Mouse (Mus musculus) activated CD4-positive, CD25-positive, alpha-beta regulatory T cell, adult 9 weeks (primary cell): ENCODE data around the gene Ccs. TPM values are rescaled to one million over a fixed set of nuclear protein-coding genes. Genes with fewer than 3 reads are reported as not detected.

ENCODE experiments used
- polyA plus RNA-seq: library from polyadenylated mRNA; unstranded; fragments of 100-300 nt; shearing (Covaris generic); gene quantifications from one replicate; pipeline ENCODE4 v1.2.1, GENCODE M21; 2017

The Ccs gene
- 213 TPM for polyA plus RNA-seq

GRCm38 (mm10) chr19:4839149-4839548 lies at the start of gene Ccs, which contains the start of gene Ccdc87:
Ccs (minus strand) TSS chr19:4839332.
Ccdc87 (plus strand) TSS chr19:4839366.

GRCm38 (mm10) chr19:4878405-4879323 lies 39.5 kb upstream of the Ccs start, which contains the start of gene Zdhhc24:
Zdhhc24 (plus strand) TSS chr19:4878668.

GRCm38 (mm10) chr19:4877785-4878184 lies 38.7 kb upstream of the Ccs start, which contains the start of gene Actn3:
Actn3 (minus strand) TSS chr19:4877909.

GRCm38 (mm10) chr19:4854552-4855469 lies 15.7 kb upstream of the Ccs start, which contains the start of gene Ctsf:
Ctsf (plus strand) TSS chr19:4855130.

GRCm38 (mm10) chr19:4811063-4811908 lies 27.8 kb downstream of the Ccs start, which contains the start of the genes Gm21992 and Rbm14:
Gm21992 (minus strand) TSS chr19:4811612.
Rbm14 (minus strand) TSS chr19:4811634.

GRCm38 (mm10) chr19:4793831-4794422 lies 45.2 kb downstream of the Ccs start, which contains the start of gene Rbm4:
Rbm4 (minus strand) TSS chr19:4793901.

Other genes with a start within 250 kb of the Ccs start
- gene Lrfn4, start 223.7 kb downstream of the Ccs start, polyA plus RNA-seq, result not detected
- gene Rce1, start 213.7 kb downstream of the Ccs start, polyA plus RNA-seq, result 54.1 TPM
- not detected for gene Gm960, start 140.7 kb downstream of the Ccs start, polyA plus RNA-seq
- gene Sptbn2, start 128.2 kb downstream of the Ccs start, polyA plus RNA-seq, result 1.3 TPM
- gene Rbm4b, start 82.8 kb downstream of the Ccs start, polyA plus RNA-seq, result 53.1 TPM
- 62.0 TPM for gene Rbm4, start 45.4 kb downstream of the Ccs start, polyA plus RNA-seq
- gene Gm21992, start 27.7 kb downstream of the Ccs start, polyA plus RNA-seq, result 52.8 TPM
- 98.3 TPM for gene Rbm14, start 27.7 kb downstream of the Ccs start, polyA plus RNA-seq
- 0.28 TPM for gene Ccdc87, start within 50 bp of the Ccs start, polyA plus RNA-seq
- gene Ctsf, start 15.8 kb upstream of the Ccs start, polyA plus RNA-seq, result 7.4 TPM
- 0.10 TPM for gene Actn3, start 38.6 kb upstream of the Ccs start, polyA plus RNA-seq
- 7.9 TPM for gene Zdhhc24, start 39.3 kb upstream of the Ccs start, polyA plus RNA-seq
- gene Bbs1, start 67.3 kb upstream of the Ccs start, polyA plus RNA-seq, result 0.92 TPM
- gene Dpp3, start 89.0 kb upstream of the Ccs start, polyA plus RNA-seq, result 136 TPM
- gene Peli3, start 103.8 kb upstream of the Ccs start, polyA plus RNA-seq, result 0.65 TPM
- 59.2 TPM for gene Mrpl11, start 122.8 kb upstream of the Ccs start, polyA plus RNA-seq
- gene Npas4, start 151.0 kb upstream of the Ccs start, polyA plus RNA-seq, result 1.8 TPM
- gene Slc29a2, start 184.5 kb upstream of the Ccs start, polyA plus RNA-seq, result 2.0 TPM
- gene B4gat1, start 199.5 kb upstream of the Ccs start, polyA plus RNA-seq, result 18.7 TPM
- 3.6 TPM for gene AC124502.3, start 199.6 kb upstream of the Ccs start, polyA plus RNA-seq
- 81.9 TPM for gene Brms1, start 202.0 kb upstream of the Ccs start, polyA plus RNA-seq
- 0.26 TPM for gene Rin1, start 211.1 kb upstream of the Ccs start, polyA plus RNA-seq
- gene Cd248, start 228.7 kb upstream of the Ccs start, polyA plus RNA-seq, result not detected
- not detected for gene Tmem151a, start 246.2 kb upstream of the Ccs start, polyA plus RNA-seq
- 58.0 TPM for gene Yif1a, start 249.2 kb upstream of the Ccs start, polyA plus RNA-seq